Mouse (Mus musculus) intestine, embryonic 15.5 days (tissue): ENCODE measurements around the gene Klk9. TPM values are rescaled to one million over a fixed set of nuclear protein-coding genes. Genes with fewer than 3 reads are reported as not detected.

ENCODE experiments used
- polyA plus RNA-seq: library from polyadenylated mRNA; unstranded; fragments of >200 nt; fragmentation: Nextera tagmentation; extraction: Ambion mirVana; gene quantifications from 2 replicates; pipeline ENCODE4 v1.2.1, GENCODE M21; 2015

Gene Klk9
- polyA plus RNA-seq, 1 experiment from 2014 or later: not detected

Other genes with a start within 250 kb of the Klk9 start
- 1.8 and 1.9 TPM in 2 replicates for gene Cd33, start 247.5 kb upstream of the Klk9 start, polyA plus RNA-seq
- 2.7 and 2.8 TPM in 2 replicates for gene Zfp658, start 229.6 kb upstream of the Klk9 start, polyA plus RNA-seq
- gene Zfp719, start 212.3 kb upstream of the Klk9 start, polyA plus RNA-seq: 8.7 and 10.1 TPM in 2 replicates
- gene Zfp819, start 184.7 kb upstream of the Klk9 start, polyA plus RNA-seq: 0.09 TPM in 2 replicates
- gene Ceacam18, start 157.2 kb upstream of the Klk9 start, polyA plus RNA-seq: 4.7 and 5.2 TPM in 2 replicates
- gene Siglece, start 131.7 kb upstream of the Klk9 start, polyA plus RNA-seq: 1.6 and 1.8 TPM in 2 replicates
- 12.7 and 12.8 TPM in 2 replicates for gene Ctu1, start 119.9 kb upstream of the Klk9 start, polyA plus RNA-seq
- 0.15 TPM in 1 of 2 replicates, not detected in the other for gene Klk14, start 101.5 kb upstream of the Klk9 start, polyA plus RNA-seq
- gene Klk13, start 79.3 kb upstream of the Klk9 start, polyA plus RNA-seq: 0.18 and 0.60 TPM in 2 replicates
- not detected in 2 replicates for gene Klk12, start 23.0 kb upstream of the Klk9 start, polyA plus RNA-seq
- 0.46 and 0.58 TPM in 2 replicates for gene Klk11, start 17.3 kb upstream of the Klk9 start, polyA plus RNA-seq
- gene Klk10, start 10.9 kb upstream of the Klk9 start, polyA plus RNA-seq: 3.0 and 3.4 TPM in 2 replicates
- gene Klk8, start 5.7 kb downstream of the Klk9 start, polyA plus RNA-seq: 14.5 and 15.1 TPM in 2 replicates
- gene Klk7, start 19.4 kb downstream of the Klk9 start, polyA plus RNA-seq: not detected in 2 replicates
- not detected in 2 replicates for gene Klk6, start 32.6 kb downstream of the Klk9 start, polyA plus RNA-seq
- gene Klk5, start 50.1 kb downstream of the Klk9 start, polyA plus RNA-seq: not detected in 2 replicates
- not detected in 2 replicates for gene Klk4, start 89.3 kb downstream of the Klk9 start, polyA plus RNA-seq
- gene Klk15, start 141.8 kb downstream of the Klk9 start, polyA plus RNA-seq: not detected in 2 replicates
- gene Klk1b8, start 158.8 kb downstream of the Klk9 start, polyA plus RNA-seq: 0.16 and 0.59 TPM in 2 replicates
- not detected in 2 replicates for gene Klk1b1, start 174.9 kb downstream of the Klk9 start, polyA plus RNA-seq
- gene Klk1b9, start 184.2 kb downstream of the Klk9 start, polyA plus RNA-seq: not detected in 2 replicates
- not detected in 2 replicates for gene Klk1b11, start 204.0 kb downstream of the Klk9 start, polyA plus RNA-seq
- not detected in 2 replicates for gene Klk1b26, start 220.3 kb downstream of the Klk9 start, polyA plus RNA-seq